Mouse (Mus musculus): ENCODE measurements around the gene Timm13. TPM values are rescaled to one million over a fixed set of nuclear protein-coding genes. Genes with fewer than 3 reads are reported as not detected.
A peak's percentile ranks its signal among the peaks of the same experiment; 100 is the strongest.

Timm13 gene
- total RNA-seq, 2 experiments from 2014 or later, result 145 to 161 TPM

DNA sequence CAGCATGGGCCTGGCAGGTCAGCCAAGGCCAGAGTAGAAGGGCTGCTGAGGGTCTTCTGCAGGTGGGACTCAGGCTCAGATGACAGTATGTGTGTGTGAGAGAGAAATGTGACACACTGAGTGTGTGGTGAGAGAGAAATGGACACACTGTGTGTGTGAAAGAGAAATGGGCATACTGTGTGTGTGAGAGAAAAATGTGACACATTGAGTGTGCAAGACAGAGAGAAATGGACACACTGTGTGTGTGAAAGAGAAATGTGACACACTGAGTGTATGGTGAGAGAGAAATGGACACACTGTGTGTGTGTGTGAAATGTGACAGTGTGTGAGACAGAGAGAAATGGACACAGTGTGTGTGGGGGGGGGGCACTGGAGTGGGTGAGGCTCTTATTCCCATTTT lies 11.1 kb upstream of the Timm13 start:
- intact Hi-C loops (cut with DNase I), result no loop called here
- DNase-seq, result no peak

GRCm38 (mm10) chr10:80911354-80911753 lies 10.6 kb upstream of the Timm13 start:
- DNase-seq, result no peak
- intact Hi-C loops (cut with DNase I), result no loop called here

- no peak for DNase-seq
- intact Hi-C loops (cut with DNase I), result no loop called here
Observed at GRCm38 (mm10) chr10:80909375-80910162, 8.8 kb upstream of the Timm13 start.

DNA sequence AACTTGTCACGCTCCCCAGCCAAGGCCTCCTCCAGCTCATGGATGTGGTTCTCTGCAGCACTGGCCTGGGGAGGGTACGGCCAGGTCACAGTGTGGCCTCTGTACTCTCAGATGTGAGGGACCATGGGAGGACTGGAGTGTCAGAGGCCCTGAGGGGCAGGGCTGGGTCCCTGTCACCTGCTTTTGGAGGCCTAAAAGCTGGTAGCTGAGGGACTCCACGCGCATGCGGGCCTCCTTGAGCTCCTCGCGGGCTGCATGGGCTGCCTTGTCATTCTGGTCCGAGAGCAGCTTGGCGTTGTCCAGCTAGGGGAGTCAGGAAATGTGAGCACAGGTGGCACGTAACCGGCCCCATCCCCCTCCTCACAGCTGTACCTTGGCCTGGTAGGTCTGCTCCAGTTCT lies 3.9 kb upstream of the Timm13 start:
- intact Hi-C loops (cut with DNase I), result no loop called here
- no peak for DNase-seq

DNA sequence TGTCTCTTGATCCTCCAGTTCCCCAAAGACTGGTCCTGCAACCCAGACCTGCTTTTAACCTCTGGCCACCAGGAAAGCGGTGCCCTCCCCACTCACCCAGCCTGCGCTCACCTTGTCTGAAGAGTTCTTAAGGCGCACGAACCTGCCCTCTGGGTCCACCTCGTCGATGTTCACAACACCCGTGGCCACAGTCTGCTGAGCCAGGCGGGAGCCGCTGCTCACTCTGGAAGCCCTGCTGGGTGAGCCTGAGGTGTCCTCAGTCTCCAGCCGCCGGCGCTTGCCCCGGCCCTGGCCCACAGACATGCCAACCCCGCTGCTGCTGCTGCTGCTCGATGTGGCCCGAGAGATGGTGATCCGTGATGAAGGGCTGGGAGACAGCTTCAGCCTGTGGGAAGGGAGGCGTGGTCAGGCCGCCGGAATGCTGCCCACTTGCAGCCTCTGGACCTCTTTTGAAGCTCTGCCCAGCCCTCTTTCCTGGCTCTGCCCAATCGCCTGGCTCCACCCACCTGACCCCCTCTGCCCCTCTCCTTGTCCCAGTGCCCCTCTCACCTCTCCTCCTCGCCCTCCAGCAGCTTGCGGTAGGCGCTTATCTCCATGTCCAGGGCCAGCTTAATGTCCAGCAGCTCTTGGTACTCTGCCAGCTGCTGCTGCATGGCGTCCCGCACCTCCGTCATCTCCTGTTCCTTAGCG lies 3.4 kb upstream of the Timm13 start:
- DNase-seq, result no peak
- intact Hi-C loops (cut with DNase I), result no loop called here

GRCm38 (mm10) chr10:80903282-80903681 lies 2.5 kb upstream of the Timm13 start:
- intact Hi-C loops (cut with DNase I), result no loop called here

DNA sequence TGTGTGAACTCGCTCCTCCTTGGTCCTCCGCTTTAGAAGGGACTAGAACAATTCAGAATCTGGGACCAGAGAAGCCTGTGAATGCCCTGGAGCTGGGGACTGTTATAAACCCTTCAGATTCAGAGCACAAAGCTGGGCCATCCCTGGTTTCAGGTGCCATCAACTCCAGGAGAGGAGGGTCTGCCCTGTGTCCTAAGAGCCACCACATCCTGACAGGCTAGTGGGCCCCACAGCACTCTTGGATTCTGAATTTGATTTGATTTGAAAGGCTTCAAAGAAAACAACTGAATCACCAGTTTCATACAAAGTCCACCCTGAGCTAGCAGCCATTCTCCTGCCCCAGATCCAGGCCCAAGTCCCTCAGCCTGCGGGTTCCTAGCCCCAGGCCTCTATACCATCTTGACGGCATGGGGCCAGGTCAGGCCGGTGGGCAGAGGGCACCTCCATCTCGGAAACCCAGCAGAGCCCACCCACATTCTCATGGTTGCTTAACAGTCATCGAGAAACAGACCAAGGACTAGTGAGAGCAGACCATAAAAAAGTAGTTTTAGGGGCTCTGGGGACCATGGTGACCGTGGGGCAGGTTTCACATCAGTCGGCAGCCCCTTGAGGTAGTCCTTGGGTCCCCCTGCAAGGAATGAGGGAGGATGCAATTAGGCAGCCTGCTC lies 1.6 kb upstream of the Timm13 start:
- DNase-seq, result no peak
- intact Hi-C loops (cut with DNase I), result no loop called here

More at GRCm38 (mm10) chr10:80903282-80903681, 2.5 kb upstream of the Timm13 start:
- DNase-seq, result no peak

GRCm38 (mm10) chr10:80901409-80902272 lies 872 bp upstream of the Timm13 start:
- no peak for DNase-seq
- intact Hi-C loops (cut with DNase I), result no loop called here

DNA sequence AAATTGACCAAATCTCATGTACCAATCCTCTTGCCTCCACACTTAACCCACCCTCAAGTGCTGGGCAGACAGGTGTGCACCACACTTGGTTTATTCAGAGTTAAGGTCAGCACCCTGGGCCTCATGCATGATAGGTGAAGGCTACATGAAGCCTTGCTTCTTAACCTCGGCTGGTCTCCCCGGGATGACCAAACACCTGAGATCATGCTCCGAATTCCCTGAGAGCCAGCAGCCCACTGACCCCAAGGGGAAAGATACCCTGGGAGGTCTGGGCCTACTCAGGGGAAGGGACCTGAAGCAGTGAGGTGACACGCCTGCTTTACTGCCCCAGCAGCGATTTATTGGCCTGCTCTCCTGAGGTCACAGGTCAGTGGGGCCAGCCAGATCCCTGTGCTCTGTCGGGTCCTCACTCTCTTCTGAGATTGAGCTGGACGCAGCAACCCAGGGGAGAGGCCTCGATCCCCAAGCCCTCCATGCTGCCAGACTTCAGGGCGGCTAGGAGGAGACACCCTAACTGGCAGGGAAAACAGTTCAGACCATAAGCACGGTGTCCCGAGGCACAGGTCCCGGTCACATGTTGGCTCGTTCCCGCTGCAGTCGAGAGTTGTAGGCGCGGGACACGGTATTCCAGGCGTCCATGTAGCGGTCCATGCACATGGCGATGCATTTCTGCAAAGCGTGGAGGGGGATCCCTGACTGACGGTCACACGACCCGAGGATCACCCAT lies 1.0 kb downstream of the Timm13 start:
- intact Hi-C loops (cut with DNase I), result no loop called here
- DNase-seq, result no peak

DNA sequence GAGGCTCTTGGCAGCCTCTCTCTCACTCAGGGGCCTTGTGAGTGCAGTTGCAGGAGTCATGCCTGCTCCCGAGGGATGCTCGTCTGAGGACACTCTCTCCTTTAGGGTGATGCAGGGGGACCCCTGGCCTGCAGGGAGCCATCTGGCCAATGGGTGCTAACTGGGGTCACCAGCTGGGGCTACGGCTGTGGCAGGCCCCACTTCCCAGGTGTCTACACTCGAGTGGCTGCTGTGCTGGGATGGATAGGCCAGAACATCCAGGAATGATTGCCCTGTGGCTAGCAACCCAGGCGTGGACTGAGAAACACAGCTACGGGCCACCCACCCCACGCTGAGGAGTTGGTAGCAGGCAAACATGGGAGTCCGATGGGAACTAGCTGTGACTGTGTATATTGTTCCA lies 1.7 kb downstream of the Timm13 start:
- intact Hi-C loops (cut with DNase I), result no loop called here
- no peak for DNase-seq

- intact Hi-C loops (cut with DNase I), result no loop called here
Observed at GRCm38 (mm10) chr10:80897861-80898510, 2.8 kb downstream of the Timm13 start.

GRCm38 (mm10) chr10:80896581-80897485 lies 3.9 kb downstream of the Timm13 start:
- intact Hi-C loops (cut with DNase I), result no loop called here
- DNase-seq, result no peak

More at GRCm38 (mm10) chr10:80897861-80898510, 2.8 kb downstream of the Timm13 start:
- DNase-seq, result no peak

DNA sequence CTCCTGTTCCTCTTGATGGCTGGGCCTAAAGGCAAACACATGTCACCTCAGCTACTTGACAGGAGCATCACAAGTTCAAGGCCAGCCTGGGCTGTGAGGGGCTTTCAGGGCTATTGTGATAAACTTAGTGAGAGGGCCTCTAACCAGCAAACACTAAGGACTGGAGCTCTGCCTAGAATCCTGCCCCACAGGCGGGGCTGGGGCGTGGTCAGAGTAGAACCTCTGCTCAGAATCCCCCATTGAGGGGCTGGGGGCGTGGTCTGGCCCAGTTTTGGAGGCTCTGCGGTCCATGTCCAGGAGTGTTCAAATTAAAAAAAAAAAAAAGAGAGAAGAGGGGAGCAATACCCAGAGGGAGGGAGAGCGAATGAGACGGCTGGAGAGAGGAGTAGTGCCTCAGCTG lies 5.1 kb downstream of the Timm13 start:
- intact Hi-C loops (cut with DNase I), result no loop called here
- no peak for DNase-seq

DNA sequence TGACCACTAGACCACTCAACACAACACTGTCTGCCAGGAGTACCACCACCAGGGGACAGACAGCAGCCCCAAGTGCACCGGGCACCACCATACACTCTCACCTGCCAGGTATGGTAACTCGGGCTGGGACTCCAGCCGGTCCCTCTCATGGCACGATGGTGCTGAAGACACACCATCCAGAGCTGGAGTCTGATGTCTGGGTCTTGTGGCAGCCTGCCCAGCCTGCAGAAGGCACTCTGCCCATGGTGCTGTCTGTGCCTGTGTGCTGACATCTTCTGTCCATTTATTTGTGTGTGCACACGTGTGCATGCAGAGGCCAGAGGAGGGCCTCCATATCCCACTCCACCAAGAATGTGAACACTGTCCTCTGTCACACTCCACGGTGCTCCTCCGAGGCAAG lies 5.7 kb downstream of the Timm13 start:
- intact Hi-C loops (cut with DNase I), result no loop called here
- DNase-seq, result no peak

- peak; percentile 77 to 83 for DNase-seq
- intact Hi-C loops (cut with DNase I), result no loop called here
Observed at GRCm38 (mm10) chr10:80887181-80887580, 13.6 kb downstream of the Timm13 start.

- intact Hi-C loops (cut with DNase I), result loop anchor here (1.0 kb wide), 1 partner anchor 114 kb away; no protein-coding TSS in a partner anchor
- peak; percentile 73 to 85 for DNase-seq
Observed at GRCm38 (mm10) chr10:80881301-80881700, 19.5 kb downstream of the Timm13 start.

DNA sequence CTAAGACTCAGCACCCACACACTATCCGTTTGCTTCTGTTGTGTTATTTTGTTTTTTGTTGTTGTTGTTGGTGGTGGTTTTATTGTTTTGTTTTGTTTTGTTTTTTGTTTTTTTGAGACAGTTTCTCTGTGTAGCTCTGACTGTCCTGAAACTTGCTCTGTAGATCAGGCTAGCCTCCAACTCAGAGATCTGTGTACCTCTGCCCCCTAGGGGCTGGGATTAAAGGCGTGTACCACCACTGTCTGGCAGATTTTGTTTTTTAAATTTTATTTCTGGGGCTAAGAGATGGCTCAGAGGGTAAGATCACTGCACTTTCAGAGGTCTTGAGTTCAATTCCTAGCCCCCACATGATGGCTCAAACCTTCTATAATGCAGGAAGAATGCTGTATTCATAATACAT lies 19.9 kb downstream of the Timm13 start:
- intact Hi-C loops (cut with DNase I), result loop anchor here (1.0 kb wide), 1 partner anchor 114 kb away; no protein-coding TSS in a partner anchor
- no peak for DNase-seq

DNA sequence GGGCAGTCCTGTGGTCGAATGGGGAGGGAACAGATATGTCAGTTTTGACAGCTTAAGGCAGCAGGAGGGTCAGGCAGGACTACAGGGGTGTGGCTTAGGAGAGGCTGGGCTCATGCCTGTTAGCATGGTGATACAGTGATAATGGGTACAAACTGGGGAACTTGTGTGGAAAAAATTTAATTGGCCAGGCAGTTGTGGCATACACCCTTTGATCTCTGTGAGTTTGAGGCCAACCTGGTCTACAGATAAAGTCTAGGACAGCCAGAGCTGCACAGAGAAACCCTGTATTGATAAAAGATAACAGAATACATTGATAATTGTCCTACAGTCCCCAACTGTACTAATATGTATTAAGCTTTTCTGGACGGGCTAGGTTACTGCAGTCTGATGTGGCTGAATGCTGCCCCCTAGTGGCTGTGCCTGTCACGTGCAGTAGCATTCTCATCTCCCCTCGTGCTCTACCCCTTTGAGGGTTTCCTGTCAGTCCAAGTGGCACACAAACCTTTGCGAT lies 20.6 kb downstream of the Timm13 start:
- peak; percentile 74 to 81 for DNase-seq
- intact Hi-C loops (cut with DNase I), result no loop called here

Data from heart, postnatal 14 days (tissue).